Mouse (Mus musculus) brain, embryonic 14.5 days (tissue): ENCODE measurements at regions not wholly inside any gene's neighbourhood (a gene's known extent, or its start where the extent isn't known, plus 50 kb on each side); places are given as distances from the start of the nearest gene placed in this dataset.

Experiments used
- CTCF ChIP-seq: fragments of 200-500 bp; IDR thresholded peaks from 2 replicates; pipeline ENCODE4 v1.5.1; 2012; ENCODE audit warnings: inconsistent platforms, mild to moderate bottlenecking, moderate library complexity, borderline replicate concordance; ENCODE audit not compliant: insufficient read depth, insufficient read length; ENCODE audit errors: extremely low read depth
- POLR2A ChIP-seq: fragments of 200-500 bp; IDR thresholded peaks from 2 replicates; pipeline ENCODE4 v1.6.1; 2012; ENCODE audit warnings: mild to moderate bottlenecking, inconsistent platforms, borderline replicate concordance; ENCODE audit not compliant: poor library complexity, insufficient read depth, insufficient read length, severe bottlenecking; ENCODE audit errors: extremely low read depth

DNA sequence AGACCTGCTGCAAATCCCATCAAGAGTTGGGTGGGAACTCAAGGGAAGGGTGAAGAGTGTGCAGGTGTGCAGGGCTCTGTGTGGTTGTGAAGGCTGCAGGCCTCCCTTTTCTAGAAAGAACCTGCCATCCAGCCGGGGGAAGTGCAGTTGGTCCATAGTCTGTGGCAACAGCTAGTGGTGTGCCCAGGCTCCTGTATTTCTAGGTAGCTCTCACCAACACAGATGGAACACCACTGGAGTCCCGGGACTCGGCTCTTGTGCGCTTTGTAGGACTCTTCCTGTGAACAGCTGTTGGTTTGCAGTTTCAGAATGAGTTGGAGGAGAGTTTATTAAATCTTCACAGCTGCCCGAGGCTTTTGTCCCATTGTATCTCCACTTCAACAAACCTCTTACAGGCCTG, 248.7 kb upstream of the 9630041A04Rik start:
- TF ChIP-seq CTCF (no peak), POLR2A (no peak)
